31 mouse cellular contexts compared by ENCODE assay signal in the genomic region with DNA sequence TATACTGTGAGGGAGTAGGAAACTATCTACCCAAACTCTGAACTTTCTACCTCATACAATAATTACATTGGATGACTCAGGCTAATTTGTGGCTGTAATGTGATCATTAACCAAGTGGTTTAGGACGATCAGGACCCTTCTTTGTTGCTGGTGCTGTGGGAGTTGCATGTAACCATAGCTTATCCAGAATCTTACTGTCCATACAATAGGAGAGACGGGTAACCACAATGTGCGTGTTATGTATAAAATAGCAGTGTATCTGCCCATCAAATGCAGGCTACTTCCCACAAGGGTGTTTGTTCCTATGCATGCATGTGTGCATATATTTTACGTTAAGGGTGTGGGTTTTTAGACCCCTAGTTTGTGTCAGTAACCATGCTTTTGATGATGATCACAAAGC.
"Had no signal": no experiment of that assay in that cellular context is flagged by ENCODE, and none has a peak within 500 bp of the region (broad histone marks: within the 10 kb centered on the region; RNA-seq: fewer than 3 reads in every experiment).

No protein-coding gene starts in this region.

- H3K9ac ChIP-seq: limb, embryonic 12.5 days; limb, embryonic 13.5 days; limb, embryonic 15.5 days; liver, embryonic 12.5 days; liver, embryonic 13.5 days; liver, embryonic 14.5 days; liver, embryonic 15.5 days; liver, postnatal 0 days; lung, embryonic 14.5 days; lung, embryonic 15.5 days; midbrain, embryonic 12.5 days; midbrain, embryonic 13.5 days; midbrain, embryonic 15.5 days had no signal

- ATAC-seq: liver, embryonic 12.5 days; liver, postnatal 0 days; lung, postnatal 0 days; midbrain, embryonic 13.5 days; midbrain, embryonic 15.5 days; midbrain, embryonic 16.5 days had no signal

- H3K9me3 ChIP-seq: limb, embryonic 10.5 days; limb, embryonic 12.5 days; limb, embryonic 13.5 days; limb, embryonic 15.5 days; liver, embryonic 12.5 days; liver, embryonic 13.5 days; liver, embryonic 15.5 days; lung, embryonic 15.5 days; megakaryocyte, embryonic 14.5 days; midbrain, embryonic 10.5 days; midbrain, embryonic 12.5 days; midbrain, embryonic 13.5 days; midbrain, embryonic 15.5 days had no signal

- H3K27ac ChIP-seq: limb, embryonic 10.5 days; limb, embryonic 12.5 days; limb, embryonic 13.5 days; limb, embryonic 15.5 days; liver, embryonic 12.5 days; liver, embryonic 13.5 days; liver, embryonic 14.5 days; liver, embryonic 15.5 days; lung, embryonic 15.5 days; macrophage; midbrain, embryonic 10.5 days; midbrain, embryonic 12.5 days; midbrain, embryonic 13.5 days; midbrain, embryonic 15.5 days had no signal

- H3K4me3 ChIP-seq: limb, embryonic 10.5 days; limb, embryonic 12.5 days; limb, embryonic 13.5 days; limb, embryonic 15.5 days; liver, embryonic 12.5 days; liver, embryonic 13.5 days; liver, embryonic 15.5 days; lung, embryonic 15.5 days; megakaryocyte, embryonic 14.5 days; midbrain, embryonic 10.5 days; midbrain, embryonic 12.5 days; midbrain, embryonic 13.5 days; midbrain, embryonic 15.5 days; myocyte had no signal

- H3K27me3 ChIP-seq: limb, embryonic 12.5 days; limb, embryonic 13.5 days; limb, embryonic 15.5 days; liver, embryonic 12.5 days; liver, embryonic 13.5 days; liver, embryonic 15.5 days; lung, embryonic 15.5 days; megakaryocyte, embryonic 14.5 days; midbrain, embryonic 12.5 days; midbrain, embryonic 13.5 days; midbrain, embryonic 15.5 days had no signal

- DNase-seq: left cerebral cortex, postnatal 4 days; liver; liver, embryonic 13.5 days; liver, postnatal 0 days; lung, adult 18-20 months; lung, adult 2 months; lung, embryonic 14.5 days; lung, postnatal 10 days; lung, postnatal 14 days; lung, postnatal 36 days; lung, postnatal 4 days; midbrain, embryonic 14.5 days had no signal

- H3K4me1 ChIP-seq: limb, embryonic 15.5 days; liver, embryonic 12.5 days; liver, embryonic 13.5 days; liver, embryonic 15.5 days; lung, embryonic 15.5 days; megakaryocyte, embryonic 14.5 days had no signal

- H3K4me2 ChIP-seq: limb, embryonic 12.5 days; limb, embryonic 13.5 days; limb, embryonic 15.5 days; liver, embryonic 11.5 days; liver, embryonic 12.5 days; liver, embryonic 13.5 days; liver, embryonic 15.5 days; lung, embryonic 14.5 days; lung, embryonic 15.5 days; midbrain, embryonic 11.5 days; midbrain, embryonic 12.5 days; midbrain, embryonic 13.5 days; midbrain, embryonic 15.5 days had no signal

- H3K36me3 ChIP-seq: limb, embryonic 10.5 days; limb, embryonic 12.5 days; limb, embryonic 13.5 days; limb, embryonic 15.5 days; liver, embryonic 12.5 days; liver, embryonic 13.5 days; liver, embryonic 15.5 days; lung, embryonic 15.5 days; midbrain, embryonic 10.5 days; midbrain, embryonic 12.5 days; midbrain, embryonic 13.5 days; midbrain, embryonic 15.5 days had no signal
